Mouse (Mus musculus) cerebellum, adult 2 months (tissue): ENCODE data around the gene Syt2.

ENCODE experiments used
- CTCF ChIP-seq: fragments of 200-500 bp; IDR thresholded peaks from 2 replicates; pipeline ENCODE4 v1.5.1; 2011; ENCODE audit warnings: low read depth, mild to moderate bottlenecking, control low read depth, low read length, moderate library complexity, borderline replicate concordance; ENCODE audit not compliant: insufficient read depth
- POLR2A ChIP-seq: fragments of 200-500 bp; IDR thresholded peaks from 2 replicates; pipeline ENCODE4 v1.6.1; 2011; ENCODE audit warnings: low read length, control low read depth, borderline replicate concordance; ENCODE audit not compliant: insufficient read depth

- TF ChIP-seq CTCF (no peak), POLR2A (no peak; the same call in 1 of the 2 replicates)
These were observed at the start of gene Syt2 for GRCm38 (mm10) chr1:134646261-134646962.
